Mouse (Mus musculus) spleen, embryonic (tissue): ENCODE data around the gene Poc1a.

Experiments
- CTCF ChIA-PET: fragments of 350-600 bp; sonication (Branson Sonifier 250); formaldehyde crosslinking; loops from one replicate; lab custom pipeline; 2022; lab: Charles Lee

The Poc1a gene

GRCm38 (mm10) chr9:106328068-106328610 lies 47.3 kb downstream of the Poc1a start:
- CTCF ChIA-PET: no interaction called here

DNA sequence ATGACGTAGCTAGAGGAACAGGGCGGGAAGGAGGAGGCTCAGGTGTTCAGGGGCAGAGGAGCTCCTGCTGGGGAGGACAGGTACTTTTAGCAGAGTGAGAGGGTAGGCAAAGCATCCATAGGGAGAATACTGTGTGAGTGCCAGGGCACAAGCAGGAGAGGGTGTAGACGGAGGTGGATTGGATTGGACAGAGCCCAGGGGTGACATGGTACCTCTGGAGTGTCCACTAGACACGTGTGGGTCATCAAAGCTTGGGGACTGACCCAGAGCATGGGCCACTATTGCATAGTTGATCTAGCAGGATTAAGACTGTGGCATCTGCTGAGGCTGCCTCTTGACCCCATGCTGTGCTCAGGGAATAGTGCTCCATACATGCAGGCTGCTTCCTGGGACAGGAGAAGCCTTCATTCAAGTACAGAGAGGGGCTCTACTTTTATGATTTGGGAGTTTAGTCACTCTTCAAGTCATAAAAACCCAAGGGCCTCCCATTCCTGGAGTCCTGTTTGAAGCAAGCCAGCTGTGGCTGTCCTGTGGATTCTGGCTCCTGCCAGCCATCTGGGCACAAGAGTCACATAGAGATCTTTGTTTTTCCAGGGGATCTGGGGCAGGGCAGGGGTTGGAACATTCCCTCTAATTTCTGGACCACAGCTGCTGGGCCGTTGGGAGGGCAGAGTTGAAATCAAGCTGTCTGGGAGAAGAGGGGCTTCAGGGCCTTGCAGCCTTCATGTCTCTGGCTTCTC lies 48.1 kb downstream of the Poc1a start:
- CTCF ChIA-PET: no interaction called here

- CTCF ChIA-PET: no interaction called here
These were observed 51.9 kb downstream of the Poc1a start for GRCm38 (mm10) chr9:106332746-106333145.

DNA sequence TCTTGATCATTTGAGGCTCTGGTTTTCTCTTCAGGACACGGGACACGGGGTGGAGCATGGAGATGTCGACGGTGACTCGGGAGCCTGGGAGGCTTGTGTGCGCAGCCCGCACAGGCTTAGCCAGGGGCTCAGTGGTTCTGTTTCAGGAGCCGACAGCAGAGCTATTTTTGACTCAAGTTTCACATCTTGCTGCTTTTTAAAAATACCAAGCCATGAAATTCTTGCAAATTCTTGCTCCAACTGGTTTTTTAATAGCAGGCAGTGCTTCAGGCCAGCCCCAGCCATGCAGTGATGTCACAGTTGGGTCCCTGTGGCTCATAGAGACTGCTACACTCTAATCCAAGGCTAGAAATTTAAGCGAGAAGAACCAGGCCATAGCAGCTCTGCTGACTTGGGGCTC lies 56.8 kb downstream of the Poc1a start:
- CTCF ChIA-PET: no interaction called here

DNA sequence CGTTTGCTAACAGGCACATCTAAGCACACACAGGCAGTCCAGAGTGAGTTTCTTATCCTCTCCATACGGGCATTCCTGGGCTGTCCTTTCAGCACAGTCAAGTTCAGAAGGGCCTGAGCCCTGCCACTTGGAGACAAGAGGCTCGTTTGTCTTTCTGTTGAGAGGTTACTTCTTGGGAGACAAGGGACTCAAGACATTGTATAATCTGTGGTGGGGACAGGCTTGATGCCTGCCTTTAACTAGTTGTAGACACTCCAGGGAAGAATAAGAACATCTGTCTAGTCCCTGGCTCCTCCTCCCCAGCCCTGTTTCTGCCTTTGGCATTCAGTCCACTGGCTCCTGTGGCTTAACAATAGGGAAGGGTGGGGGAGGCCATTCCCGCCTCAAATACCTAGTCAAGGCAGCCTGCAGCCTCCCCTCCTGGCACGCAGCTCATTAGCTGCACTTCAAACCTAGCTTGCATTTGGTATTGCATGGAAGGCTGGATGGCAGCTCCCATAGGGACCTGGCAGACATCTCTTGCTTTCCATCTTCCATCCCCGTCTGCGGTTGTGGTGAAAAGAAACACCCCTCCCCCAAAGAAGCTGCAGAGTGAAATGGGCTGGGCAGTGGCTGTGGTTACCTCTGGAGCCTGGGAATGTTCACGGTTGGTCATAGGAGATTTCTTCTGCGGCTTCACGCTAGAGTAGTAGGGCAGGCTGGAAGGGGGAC lies 57.8 kb downstream of the Poc1a start:
- CTCF ChIA-PET: no interaction called here

DNA sequence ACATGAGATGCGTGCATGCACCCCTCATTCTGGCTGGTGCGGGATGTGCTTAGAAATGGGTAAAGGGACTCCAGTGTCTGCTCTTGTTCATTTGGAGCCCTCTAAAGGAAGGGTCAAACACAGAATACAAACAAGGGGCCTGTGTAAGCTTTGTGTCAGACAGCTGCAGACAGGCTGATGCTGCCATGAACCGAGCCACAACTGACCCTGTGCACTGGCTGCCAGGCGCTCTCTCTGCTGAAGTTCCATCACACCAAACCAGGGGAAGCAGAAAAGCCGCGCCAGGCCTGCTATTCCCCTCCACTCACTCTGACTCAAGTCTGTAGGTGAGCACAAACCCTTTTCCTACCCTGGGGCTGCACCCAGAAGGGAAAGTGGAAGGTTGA lies 58.3 kb downstream of the Poc1a start:
- CTCF ChIA-PET: no interaction called here

GRCm38 (mm10) chr9:106339730-106340129 lies 58.9 kb downstream of the Poc1a start:
- CTCF ChIA-PET: no interaction called here

DNA sequence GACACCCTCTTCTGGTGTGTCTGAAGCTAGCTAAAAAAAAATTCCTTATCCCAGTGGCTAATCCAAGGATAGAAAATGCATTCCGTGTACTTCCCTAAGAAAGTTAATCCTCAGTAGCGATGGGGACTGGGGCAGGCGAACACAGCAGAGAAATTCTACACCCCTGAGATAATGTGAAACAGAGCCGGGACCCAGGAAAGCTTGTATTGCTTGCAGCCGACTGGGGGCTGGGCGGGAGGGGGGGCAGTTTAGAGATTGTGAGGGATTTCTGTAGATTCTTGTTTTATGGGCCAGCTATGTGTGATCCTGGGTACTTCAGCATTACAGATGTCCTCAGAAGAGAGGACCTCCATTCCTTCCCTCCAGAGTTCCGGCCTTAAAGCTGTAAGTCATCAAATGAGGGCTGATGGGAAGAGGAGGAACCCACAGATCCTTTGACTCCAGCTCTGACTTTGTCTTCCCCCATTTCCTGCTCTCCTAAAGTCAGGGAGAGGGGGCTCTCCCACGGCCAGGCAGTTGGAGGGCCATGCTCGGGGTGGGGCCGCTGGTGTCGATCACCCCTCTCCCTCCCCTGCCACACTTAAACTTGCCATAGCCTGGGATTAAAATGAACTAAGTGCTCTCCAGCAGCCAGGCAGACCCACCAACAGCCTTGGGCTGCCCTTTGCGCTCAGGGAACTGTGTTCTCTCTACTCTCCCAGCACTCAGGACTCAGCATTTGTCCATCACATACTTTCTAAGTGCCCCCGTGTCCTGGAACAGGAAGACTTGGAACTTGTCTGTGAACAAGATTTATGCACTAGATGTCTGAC lies 59.8 kb downstream of the Poc1a start:
- CTCF ChIA-PET: interaction anchor here (0.5 kb wide), 1 partner anchor 10 kb away, joined by 3 read pairs; no protein-coding TSS in a partner anchor

- CTCF ChIA-PET: no interaction called here
These were observed 60.4 kb downstream of the Poc1a start for GRCm38 (mm10) chr9:106341313-106341686.

GRCm38 (mm10) chr9:106342573-106342972 lies 61.7 kb downstream of the Poc1a start:
- CTCF ChIA-PET: interaction anchor here (0.6 kb wide), 2 partner anchors 55 to 662 kb away, joined by 3 read pairs; no protein-coding TSS in a partner anchor

- CTCF ChIA-PET: no interaction called here
These were observed 64.3 kb downstream of the Poc1a start for GRCm38 (mm10) chr9:106345167-106345566.

DNA sequence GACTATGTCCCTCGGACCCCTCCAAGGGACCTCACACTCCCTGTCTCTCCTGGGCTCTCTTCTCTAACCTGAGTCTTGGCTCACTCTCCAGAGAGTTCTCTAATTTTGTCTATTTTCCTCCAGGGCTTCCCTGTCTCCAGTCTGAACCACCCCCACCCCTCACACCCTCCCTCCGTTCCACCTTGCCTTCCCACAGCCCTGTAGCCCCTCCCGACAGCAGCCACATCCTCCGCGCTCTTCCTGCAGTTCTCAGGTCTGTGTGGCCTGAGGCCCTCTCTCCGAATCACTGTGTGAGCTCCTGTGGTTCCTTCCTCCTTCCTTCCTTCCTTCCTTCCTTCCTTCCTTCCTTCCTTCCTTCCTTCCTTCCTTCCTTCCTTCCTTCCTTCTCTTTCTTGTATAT lies 64.8 kb downstream of the Poc1a start:
- CTCF ChIA-PET: interaction anchor here (0.9 kb wide), 1 partner anchor 49 kb away, joined by 3 read pairs; no protein-coding TSS in a partner anchor

- CTCF ChIA-PET: no interaction called here
These were observed 67.4 kb downstream of the Poc1a start for GRCm38 (mm10) chr9:106348281-106348680.

DNA sequence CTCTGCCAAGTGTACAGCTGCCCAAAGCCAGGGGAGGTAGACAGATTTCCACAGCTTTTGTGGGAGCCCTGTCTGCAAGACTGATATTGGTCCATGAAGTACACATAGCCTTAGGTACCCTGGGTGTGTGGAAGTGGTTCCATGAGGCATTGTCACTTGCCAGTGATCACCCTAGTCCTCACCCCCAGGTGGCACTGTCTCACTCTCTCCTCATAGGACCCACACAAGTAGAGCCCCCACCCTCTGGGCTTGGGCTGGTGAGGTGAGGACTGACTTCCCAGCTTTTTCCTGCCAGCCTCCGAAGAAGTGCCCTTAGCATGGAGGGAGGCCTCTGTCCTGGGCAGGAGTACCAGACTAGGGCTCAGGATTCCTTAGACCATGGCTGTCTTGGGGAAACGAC lies 68.2 kb downstream of the Poc1a start:
- CTCF ChIA-PET: no interaction called here

DNA sequence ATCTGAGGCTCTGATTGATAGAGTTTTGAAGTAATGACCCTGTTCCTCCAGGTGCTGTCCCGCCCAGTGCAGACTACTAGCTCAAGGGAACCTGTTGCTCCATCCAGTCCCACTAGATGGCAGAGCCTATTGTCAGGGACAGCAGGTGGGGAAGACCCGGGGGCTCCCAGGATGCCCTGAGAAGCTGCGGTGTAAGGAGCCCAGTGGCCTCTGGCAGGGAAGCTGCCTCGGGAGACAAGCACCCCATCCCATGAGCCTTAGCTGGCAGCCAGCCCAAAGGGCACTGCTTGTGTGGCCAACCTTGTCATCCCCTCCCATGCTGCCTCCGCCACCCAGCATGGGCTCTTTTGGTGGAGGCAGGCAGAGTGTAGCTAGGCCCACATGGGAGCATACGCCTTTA lies 70.3 kb downstream of the Poc1a start:
- CTCF ChIA-PET: no interaction called here

GRCm38 (mm10) chr9:106353779-106354178 lies 72.9 kb downstream of the Poc1a start:
- CTCF ChIA-PET: no interaction called here

- CTCF ChIA-PET: no interaction called here
These were observed 73.9 kb downstream of the Poc1a start for GRCm38 (mm10) chr9:106354810-106355209.

DNA sequence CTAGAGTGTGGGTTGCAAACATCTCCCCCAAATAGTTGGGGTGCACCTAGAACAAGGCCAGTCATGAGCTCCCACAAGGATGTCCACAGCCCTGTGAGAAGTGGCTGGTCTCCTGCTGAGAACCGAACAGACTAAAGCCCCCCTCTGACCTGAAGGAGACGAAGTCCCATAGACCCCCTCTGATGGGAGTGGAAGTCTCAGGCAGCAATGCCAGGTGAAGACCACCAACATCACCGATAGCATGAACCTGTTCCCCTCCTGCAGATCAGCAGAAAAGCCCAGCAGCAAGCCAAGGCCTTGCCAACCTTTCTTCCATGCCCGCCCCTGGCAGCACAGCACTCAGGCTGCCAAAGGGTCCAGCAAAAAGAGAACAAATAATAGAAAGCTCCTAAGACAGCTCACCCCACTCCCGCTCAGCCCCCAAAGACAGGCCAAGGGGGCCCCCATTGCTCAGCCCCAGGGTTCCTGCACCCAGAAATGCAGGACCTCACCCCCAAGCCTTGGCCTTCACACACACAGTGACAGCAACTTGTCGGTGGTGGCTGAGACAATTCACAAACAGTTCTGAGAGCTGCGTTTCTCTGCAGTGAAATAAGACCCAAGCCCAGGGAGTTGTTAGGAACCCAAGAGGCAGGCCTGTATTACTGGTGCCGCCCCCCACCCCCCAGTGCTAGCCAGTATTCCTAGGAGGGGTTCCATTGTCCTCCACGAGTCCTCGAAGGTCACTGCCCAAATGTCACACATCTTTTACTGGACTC lies 74.5 kb downstream of the Poc1a start:
- CTCF ChIA-PET: no interaction called here

GRCm38 (mm10) chr9:106355975-106356286 lies 75.1 kb downstream of the Poc1a start:
- CTCF ChIA-PET: no interaction called here

DNA sequence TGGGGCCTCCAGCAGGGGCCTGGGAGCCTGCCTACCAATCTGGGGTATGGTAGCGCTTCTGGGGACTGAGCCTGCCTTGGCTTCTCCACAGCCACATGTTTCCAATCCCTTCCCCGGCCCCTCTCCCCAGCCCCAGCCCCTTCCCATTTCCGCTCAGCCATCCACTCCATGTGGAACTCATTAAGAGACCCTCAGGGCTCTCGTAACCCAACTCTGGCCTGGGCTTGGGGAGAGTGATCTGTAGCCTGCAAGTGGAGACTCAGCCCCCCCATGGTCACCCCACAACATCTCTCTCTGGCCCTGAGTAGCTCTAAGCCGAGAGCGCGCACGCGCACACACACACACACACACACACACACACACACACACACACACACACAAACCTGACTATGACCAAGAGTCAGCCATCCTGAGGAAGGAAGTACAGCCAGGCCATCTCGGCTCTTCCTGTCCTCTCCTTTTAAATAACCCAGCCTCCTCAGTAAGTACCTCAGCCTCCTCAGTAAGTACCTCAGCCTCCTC lies 75.5 kb downstream of the Poc1a start:
- CTCF ChIA-PET: no interaction called here

GRCm38 (mm10) chr9:106357167-106357566 lies 76.3 kb downstream of the Poc1a start:
- CTCF ChIA-PET: no interaction called here
